Mouse (Mus musculus) liver, adult 2 months (tissue): ENCODE measurements around the gene Pycr2. TPM values are rescaled to one million over a fixed set of nuclear protein-coding genes. Genes with fewer than 3 reads are reported as not detected.

ENCODE experiments used
- DNase-seq: peaks from one replicate; pipeline ENCODE4 v3.0.0-alpha.2; 2011; ENCODE audit warnings: low read depth, low spot score; ENCODE audit errors: extremely low read depth
- H3K27ac ChIP-seq: fragments of 200-500 bp; replicated peaks from 2 replicates; pipeline ENCODE4 v1.5.1; 2012; ENCODE audit warnings: low read depth, mild to moderate bottlenecking, control low read depth, inconsistent platforms, low read length; ENCODE audit not compliant: insufficient read depth
- H3K27me3 ChIP-seq: fragments of 200-500 bp; 2 replicates; pipeline ENCODE4 v1.6.1; 2012; ENCODE audit warnings: mild to moderate bottlenecking, moderate library complexity, low read length, inconsistent platforms; ENCODE audit not compliant: control insufficient read depth, insufficient read depth
- H3K36me3 ChIP-seq: fragments of 200-500 bp; 2 replicates; pipeline ENCODE4 v1.6.1; 2012; ENCODE audit warnings: low read length, inconsistent platforms; ENCODE audit not compliant: control insufficient read depth, insufficient read depth
- H3K4me1 ChIP-seq: fragments of 200-500 bp; 2 replicates; pipeline ENCODE4 v1.6.1; 2011; ENCODE audit warnings: low read length; ENCODE audit not compliant: control insufficient read depth, insufficient read depth
- H3K4me3 ChIP-seq: fragments of 200-500 bp; 2 replicates; pipeline ENCODE4 v1.5.1; 2011; ENCODE audit warnings: low read depth, mild to moderate bottlenecking, control low read depth, low read length, moderate library complexity; ENCODE audit not compliant: insufficient read depth
- H3K79me2 ChIP-seq: fragments of 200-500 bp; 2 replicates; pipeline ENCODE4 v1.6.1; 2012; ENCODE audit warnings: inconsistent platforms, mild to moderate bottlenecking, low read length, moderate library complexity; ENCODE audit not compliant: control insufficient read depth, insufficient read depth
- H3K9ac ChIP-seq: fragments of 200-500 bp; 2 replicates; pipeline ENCODE4 v1.6.1; 2012; ENCODE audit warnings: low read depth, mild to moderate bottlenecking, control low read depth, inconsistent platforms, low read length
- CTCF ChIP-seq: fragments of 200-500 bp; IDR thresholded peaks from 2 replicates; pipeline ENCODE4 v1.5.1; 2011; ENCODE audit warnings: low read depth, low read length, control low read depth
- POLR2A ChIP-seq: fragments of 200-500 bp; IDR thresholded peaks from 2 replicates; pipeline ENCODE4 v1.6.1; 2011; ENCODE audit warnings: low read length, control low read depth; ENCODE audit not compliant: insufficient read depth; ENCODE audit errors: extremely low read depth
- WGBS: fragments of 180-500 bp; shearing (Covaris S2); methylation state at CpG from one replicate; pipeline ENCODE4 v1.1.7; 2018; 5-methylcytosine and 5-hydroxymethylcytosine counted together
- polyA plus RNA-seq: library from polyadenylated mRNA; depleted of rRNA; stranded (reverse); fragments of >200 nt; gene quantifications from 2 replicates; pipeline ENCODE4 v1.2.3, GENCODE M21; 2012; rRNA removed
- total RNA-seq: library from RNA; depleted of rRNA; stranded (reverse); fragments of >200 nt; gene quantifications from 2 replicates; pipeline ENCODE4 v1.2.3, GENCODE M21; 2014; rRNA removed

Gene Pycr2
- 5.7 and 6.4 TPM in 2 replicates for total RNA-seq
- polyA plus RNA-seq: 7.8 and 8.5 TPM in 2 replicates

DNA sequence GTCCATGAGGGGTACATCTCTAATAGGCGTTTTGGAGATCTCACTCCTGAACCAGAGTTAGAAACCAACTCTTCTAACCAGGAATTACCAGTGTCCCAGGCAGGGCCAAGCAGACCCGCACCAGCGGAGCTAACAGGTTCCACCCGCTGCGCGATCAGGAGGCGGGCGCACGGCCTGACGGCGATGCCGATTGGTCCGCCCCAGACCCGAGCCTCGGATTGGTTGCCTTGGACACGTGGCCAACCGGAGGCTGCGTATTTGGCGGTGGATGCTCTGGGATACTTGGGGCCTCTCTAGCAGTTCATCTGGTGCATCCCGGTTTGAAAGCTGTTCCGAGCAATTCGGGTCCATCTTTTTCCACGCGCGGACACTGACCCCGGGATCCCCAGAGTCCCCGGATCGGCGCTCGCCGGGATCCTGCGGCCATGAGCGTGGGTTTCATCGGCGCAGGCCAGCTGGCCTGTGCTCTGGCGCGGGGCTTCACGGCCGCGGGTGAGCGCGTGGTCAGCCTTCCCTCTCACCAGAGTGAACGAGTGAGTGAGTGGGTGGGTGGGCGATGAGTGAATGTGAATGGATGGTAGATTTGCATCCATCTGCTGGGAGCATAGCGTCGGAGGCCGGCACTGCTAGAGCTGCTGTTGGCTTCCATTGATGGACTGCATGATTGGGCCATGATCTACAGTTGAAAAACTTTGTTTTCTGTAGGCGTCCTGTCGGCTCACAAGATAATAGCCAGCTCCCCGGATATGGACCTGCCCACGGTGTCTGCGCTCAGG, at the start of gene Pycr2:
Gene Pycr2, plus strand, starts transcription at position 255 of the 776 bp plus-strand sequence.
- Histone ChIP-seq H3K79me2 (0 out of 2 replicates have a peak, but pooled peaks cover 4% of the 10 kb centered on the region), H3K27me3 (no peaks in the 10 kb centered on the region), H3K27ac (no peak within 1 kb of the TSS), H3K9ac (peak within 1 kb of the TSS; percentile 74), H3K4me3 (peak within 1 kb of the TSS; percentile 73), H3K36me3 (no peaks in the 10 kb centered on the region; the same call in 1 of the 2 replicates), H3K4me1 (peaks cover 8% of the 10 kb centered on the region)
- under 1% methylated on average over 52 of the region's 52 CpGs for WGBS
- peak; percentile 78 for DNase-seq
- TF ChIP-seq POLR2A (0 out of 2 replicates have a peak, but pooled peaks have one; percentile 39), CTCF (no peak)

DNA sequence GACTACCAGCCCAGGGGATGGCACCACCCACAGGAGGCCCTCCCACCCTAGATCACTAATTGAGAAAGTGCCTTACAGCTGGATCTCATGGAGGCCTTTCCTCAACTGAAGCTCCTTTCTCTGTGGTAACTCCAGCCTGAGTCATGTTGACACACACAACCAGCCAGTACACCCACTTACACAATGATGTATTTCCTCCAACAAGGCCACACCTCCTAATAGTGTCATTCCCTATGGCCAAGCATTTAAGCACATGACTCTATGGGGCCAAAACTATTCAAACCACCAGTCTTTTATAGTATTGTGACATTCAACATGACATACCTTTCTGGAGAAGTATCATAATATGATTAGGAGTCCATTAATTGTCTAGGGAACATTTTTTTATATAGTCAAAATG, 45.3 kb upstream of the Pycr2 start:
- no peak overlapping the region for H3K9ac ChIP-seq
- no peaks in the 10 kb centered on the region for H3K27me3 ChIP-seq
- peaks cover 40% of the 10 kb centered on the region for H3K36me3 ChIP-seq
- H3K79me2 ChIP-seq: no peaks in the 10 kb centered on the region
- TF ChIP-seq POLR2A: no peak
- no peaks in the 10 kb centered on the region for H3K4me1 ChIP-seq
- H3K4me3 ChIP-seq: no peak overlapping the region
- no peak overlapping the region for H3K27ac ChIP-seq
- DNase-seq: no peak

- H3K27ac ChIP-seq: no peak overlapping the region
- no peaks in the 10 kb centered on the region for H3K27me3 ChIP-seq
- DNase-seq: no peak
- H3K4me3 ChIP-seq: no peak overlapping the region
- H3K36me3 ChIP-seq: peaks cover 44% of the 10 kb centered on the region
- WGBS: 92% methylated on average over 6 of the region's 6 CpGs
- H3K79me2 ChIP-seq: no peaks in the 10 kb centered on the region
- H3K4me1 ChIP-seq: no peaks in the 10 kb centered on the region
- no peak overlapping the region for H3K9ac ChIP-seq
- no peak for TF ChIP-seq CTCF
- no peak for TF ChIP-seq POLR2A
Measured at GRCm38 (mm10) chr1:180860030-180860429, 44.1 kb upstream of the Pycr2 start.

DNA sequence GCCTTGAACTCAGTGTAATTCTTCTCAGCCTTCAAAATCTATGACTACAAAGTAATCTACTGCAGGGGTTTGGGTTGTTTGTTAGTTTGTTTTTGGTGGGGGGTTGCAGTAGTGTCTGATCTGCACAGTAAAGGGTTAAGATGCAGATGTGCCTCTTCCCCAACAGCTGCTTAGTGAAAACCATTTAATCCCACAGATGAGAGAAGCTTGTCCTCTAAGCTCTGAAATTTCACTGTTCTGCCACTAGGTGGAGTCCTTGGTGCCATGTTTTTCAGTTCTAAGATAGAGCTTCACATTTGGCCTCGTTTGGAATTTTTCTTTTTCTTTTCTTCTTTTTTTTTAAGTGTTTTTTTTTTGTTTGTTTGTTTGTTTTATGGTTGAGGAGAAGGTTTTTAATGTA, 40.5 kb upstream of the Pycr2 start:
- no peak overlapping the region for H3K4me3 ChIP-seq
- no peak for TF ChIP-seq POLR2A
- peak; percentile 68 for TF ChIP-seq CTCF
- H3K79me2 ChIP-seq: no peaks in the 10 kb centered on the region
- no peaks in the 10 kb centered on the region for H3K27me3 ChIP-seq
- peak overlapping the region; percentile 28; the same call in 1 of the 2 replicates for H3K27ac ChIP-seq
- H3K9ac ChIP-seq: no peak overlapping the region
- H3K4me1 ChIP-seq: no peaks in the 10 kb centered on the region
- peak; percentile 47 for DNase-seq
- H3K36me3 ChIP-seq: peaks cover 45% of the 10 kb centered on the region
- 15% methylated on average over 1 of the region's 1 CpGs for WGBS

- H3K36me3 ChIP-seq: peaks cover 31% of the 10 kb centered on the region
- no peak overlapping the region for H3K4me3 ChIP-seq
- TF ChIP-seq POLR2A: no peak
- TF ChIP-seq CTCF: no peak
- H3K9ac ChIP-seq: no peak overlapping the region
- no peaks in the 10 kb centered on the region for H3K4me1 ChIP-seq
- H3K27ac ChIP-seq: no peak overlapping the region
- no peaks in the 10 kb centered on the region for H3K27me3 ChIP-seq
- 90% methylated on average over 7 of the region's 7 CpGs for WGBS
- no peak for DNase-seq
- H3K79me2 ChIP-seq: no peaks in the 10 kb centered on the region
Measured at GRCm38 (mm10) chr1:180866001-180866400, 38.1 kb upstream of the Pycr2 start.

- no peaks in the 10 kb centered on the region for H3K79me2 ChIP-seq
- no peaks in the 10 kb centered on the region for H3K27me3 ChIP-seq
- H3K27ac ChIP-seq: no peak overlapping the region
- peaks cover 20% of the 10 kb centered on the region for H3K36me3 ChIP-seq
- H3K4me1 ChIP-seq: no peaks in the 10 kb centered on the region
- WGBS: 71% methylated on average over 13 of the region's 13 CpGs
- TF ChIP-seq POLR2A (no peak), CTCF (no peak)
- no peak overlapping the region for H3K4me3 ChIP-seq
- no peak overlapping the region for H3K9ac ChIP-seq
- DNase-seq: no peak
Measured at GRCm38 (mm10) chr1:180870122-180870650, 33.9 kb upstream of the Pycr2 start.
